Mouse (Mus musculus) midbrain, postnatal 0 days (tissue): ENCODE data around the gene Paxip1. TPM values are rescaled to one million over a fixed set of nuclear protein-coding genes. Genes with fewer than 3 reads are reported as not detected.

ENCODE experiments used
- ATAC-seq: fragments of 200-750 bp; cut with Nextera tagmentation; 2 replicates; pipeline ENCODE4 v1.8.0; 2017; ENCODE audit warnings: moderate number of reproducible peaks, mild to moderate bottlenecking, moderate TSS enrichment, moderate library complexity; ENCODE audit not compliant: low FRiP score
- DNase-seq: peaks from one replicate; pipeline ENCODE4 v3.0.0-alpha.2; 2015; ENCODE audit warnings: low spot score
- H3K27ac ChIP-seq: fragments of 300-500 bp; sonication (generic); 2 replicates; pipeline ENCODE4 v1.5.1; 2014; ENCODE audit warnings: low read depth, mild to moderate bottlenecking, low read length, mixed read lengths
- H3K27me3 ChIP-seq: fragments of 300-500 bp; sonication (generic); 2 replicates; pipeline ENCODE4 v1.6.1; 2014; ENCODE audit warnings: low read length, control low read depth, mixed read lengths; ENCODE audit not compliant: insufficient read depth
- H3K36me3 ChIP-seq: fragments of 300-500 bp; sonication (generic); 2 replicates; pipeline ENCODE4 v1.6.1; 2014; ENCODE audit warnings: low read length, control low read depth, mixed read lengths; ENCODE audit not compliant: insufficient read depth
- H3K4me1 ChIP-seq: fragments of 300-500 bp; sonication (generic); 2 replicates; pipeline ENCODE4 v1.6.1; 2014; ENCODE audit warnings: mild to moderate bottlenecking, control low read depth, antibody characterized with exemption, low read length, mixed read lengths; ENCODE audit not compliant: insufficient read depth
- H3K4me2 ChIP-seq: fragments of 300-500 bp; sonication (generic); 2 replicates; pipeline ENCODE4 v1.6.1; 2014; ENCODE audit warnings: low read depth, mild to moderate bottlenecking, low read length, mixed read lengths; ENCODE audit not compliant: poor library complexity, severe bottlenecking
- H3K4me3 ChIP-seq: fragments of 300-500 bp; sonication (generic); 2 replicates; pipeline ENCODE4 v1.5.1; 2014; ENCODE audit warnings: low read depth, mild to moderate bottlenecking, low read length, moderate library complexity
- H3K9ac ChIP-seq: fragments of 300-500 bp; sonication (generic); replicated peaks from 2 replicates; pipeline ENCODE4 v1.6.1; 2014; ENCODE audit warnings: mild to moderate bottlenecking, low read length, moderate library complexity, mixed read lengths; ENCODE audit not compliant: poor library complexity, severe bottlenecking
- H3K9me3 ChIP-seq: fragments of 300-500 bp; sonication (generic); 2 replicates; pipeline ENCODE4 v1.6.1; 2016; ENCODE audit warnings: low read length, control low read depth
- CTCF ChIP-seq: IDR thresholded peaks from 2 replicates; pipeline ENCODE4 v1.5.1; 2016; ENCODE audit warnings: antibody characterized with exemption, mild to moderate bottlenecking
- WGBS: fragments of 180-500 bp; shearing (Covaris S2); extraction: QIAGEN DNeasy Blood & Tissue Kit; methylation state at CpG from one replicate; pipeline ENCODE4 v1.1.7; 2014; 5-methylcytosine and 5-hydroxymethylcytosine counted together
- polyA plus RNA-seq: library from polyadenylated mRNA; unstranded; fragments of >200 nt; fragmentation: Nextera tagmentation; extraction: Ambion mirVana; gene quantifications from 2 replicates; pipeline ENCODE4 v1.2.1, GENCODE M21; 2015
- total RNA-seq: library from RNA; depleted of rRNA; stranded (reverse); fragments of >200 nt; gene quantifications from 2 replicates; pipeline ENCODE4 v1.2.3, GENCODE M21; 2014; rRNA removed

Paxip1 gene
- total and polyA plus RNA-seq, 2 experiments from 2014 or later: 23.1 to 48.8 TPM

DNA sequence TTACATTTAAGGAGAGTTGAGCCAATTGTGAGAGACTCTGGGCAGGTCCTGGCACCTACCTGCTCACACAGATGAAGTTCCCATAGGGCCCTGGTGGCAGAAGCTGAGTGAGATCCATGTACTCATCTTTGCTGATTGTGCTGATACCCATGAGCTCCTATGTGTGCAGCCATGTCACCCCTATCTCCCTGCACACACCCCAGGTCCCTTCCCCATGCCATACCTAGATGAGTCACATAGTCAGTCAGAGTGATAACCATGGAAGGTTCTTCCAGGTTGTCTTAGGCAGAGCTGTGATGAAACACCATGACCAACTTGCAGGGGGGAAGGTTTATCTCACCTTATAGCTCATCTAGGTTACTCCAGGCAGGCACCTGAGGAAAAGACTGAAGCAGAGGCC is 84.2 kb downstream of the Paxip1 start:
- H3K9ac ChIP-seq: no peak overlapping the region
- H3K4me2 ChIP-seq: no peak overlapping the region
- ATAC-seq: no peak
- DNase-seq: no peak
- no peaks in the 10 kb centered on the region for H3K9me3 ChIP-seq
- no peaks in the 10 kb centered on the region for H3K4me1 ChIP-seq
- no peaks in the 10 kb centered on the region for H3K27me3 ChIP-seq
- H3K36me3 ChIP-seq: peaks cover 17% of the 10 kb centered on the region
- H3K4me3 ChIP-seq: no peak overlapping the region
- H3K27ac ChIP-seq: no peak overlapping the region
- TF ChIP-seq CTCF: no peak

DNA sequence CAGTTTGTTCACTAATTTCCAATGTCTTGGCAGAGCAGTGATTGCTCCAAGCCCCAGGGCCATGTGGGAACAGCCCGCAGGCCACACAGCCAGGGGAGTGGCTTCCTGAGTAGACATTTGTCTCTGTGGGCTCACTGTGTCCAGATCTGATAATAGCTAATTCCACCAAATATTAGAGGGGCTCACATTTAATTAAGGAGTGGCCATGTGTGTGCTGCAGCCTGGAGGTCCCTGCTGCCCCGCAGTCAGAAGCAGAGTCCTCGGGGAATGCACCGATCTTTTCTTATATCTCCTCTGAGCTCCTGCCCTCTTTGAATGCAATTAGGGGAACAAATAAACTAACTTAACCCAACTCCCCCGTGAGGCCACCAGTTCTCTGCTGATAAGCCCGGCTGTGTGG is 84.9 kb downstream of the Paxip1 start:
- no peaks in the 10 kb centered on the region for H3K4me1 ChIP-seq
- H3K9ac ChIP-seq: no peak overlapping the region
- H3K36me3 ChIP-seq: peaks cover 15% of the 10 kb centered on the region
- H3K4me2 ChIP-seq: no peak overlapping the region
- WGBS: 32% methylated on average over 6 of the region's 6 CpGs
- H3K27ac ChIP-seq: no peak overlapping the region
- H3K9me3 ChIP-seq: no peaks in the 10 kb centered on the region
- DNase-seq (no peak), ATAC-seq (no peak)
- H3K27me3 ChIP-seq: no peaks in the 10 kb centered on the region
- TF ChIP-seq CTCF: no peak
- no peak overlapping the region for H3K4me3 ChIP-seq

DNA sequence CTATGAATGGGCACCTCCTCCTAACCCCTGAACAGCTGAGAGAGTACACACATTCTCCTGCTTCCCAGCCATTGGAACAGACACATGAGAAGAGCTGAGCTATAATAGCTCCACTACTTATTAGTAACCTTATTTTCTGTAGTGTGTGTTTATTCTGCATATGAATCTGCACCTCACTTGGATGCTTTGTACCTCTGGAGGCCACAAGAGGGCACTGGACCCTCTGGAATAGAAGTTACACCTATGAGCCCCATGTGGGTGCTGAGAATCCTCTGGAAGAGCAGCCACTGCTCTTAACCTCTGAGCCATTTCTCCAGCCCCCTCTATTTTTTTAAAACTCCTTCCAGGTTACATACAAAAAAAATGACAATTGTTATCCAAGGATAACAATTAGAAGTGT is 86.5 kb downstream of the Paxip1 start:
- peak; percentile 31 for TF ChIP-seq CTCF
- Histone ChIP-seq H3K4me2 (no peak overlapping the region), H3K27me3 (no peaks in the 10 kb centered on the region), H3K9ac (no peak overlapping the region), H3K9me3 (no peaks in the 10 kb centered on the region), H3K27ac (no peak overlapping the region), H3K36me3 (0 out of 2 replicates have a peak, but pooled peaks cover 6% of the 10 kb centered on the region), H3K4me1 (no peaks in the 10 kb centered on the region), H3K4me3 (no peak overlapping the region)
- no peak for DNase-seq
- no peak for ATAC-seq

DNA sequence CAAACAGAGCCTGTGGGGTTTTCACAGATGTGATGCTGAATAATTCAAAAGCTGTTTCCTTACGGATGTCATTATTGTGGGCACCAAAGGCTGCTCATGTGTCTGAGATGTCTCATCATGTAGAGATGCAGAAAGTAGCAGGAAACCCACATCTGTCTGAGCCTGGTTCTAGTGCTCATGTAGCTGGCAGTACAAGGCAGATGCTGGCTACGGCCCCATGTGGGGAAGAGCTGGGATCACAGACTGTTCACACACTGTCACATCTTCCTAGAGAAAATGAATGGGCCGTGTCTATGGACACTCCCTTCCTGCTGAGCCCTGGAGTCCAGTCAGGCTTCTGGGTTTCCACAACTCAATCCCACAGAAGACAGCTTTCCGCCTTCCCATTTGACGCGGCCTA is 89.0 kb downstream of the Paxip1 start:
- H3K4me1 ChIP-seq: no peaks in the 10 kb centered on the region
- WGBS: 58% methylated on average over 6 of the region's 6 CpGs
- no peak overlapping the region for H3K27ac ChIP-seq
- no peaks in the 10 kb centered on the region for H3K9me3 ChIP-seq
- no peak overlapping the region for H3K9ac ChIP-seq
- no peak for TF ChIP-seq CTCF
- no peak for DNase-seq
- ATAC-seq: no peak
- no peaks in the 10 kb centered on the region for H3K27me3 ChIP-seq
- H3K4me3 ChIP-seq: no peak overlapping the region
- H3K4me2 ChIP-seq: no peak overlapping the region
- H3K36me3 ChIP-seq: peaks cover 8% of the 10 kb centered on the region; the same call in 1 of the 2 replicates

Other genes starting within 250 kb of the Paxip1 start
- 10.9 and 12.3 TPM in 2 replicates for gene Htr5a, start 50.5 kb upstream of the Paxip1 start, total RNA-seq
- gene Htr5a, start 50.5 kb upstream of the Paxip1 start, polyA plus RNA-seq: 1.4 and 1.6 TPM in 2 replicates